Mouse (Mus musculus) midbrain, embryonic 13.5 days (tissue): Measurements from ENCODE around the gene Polr2f. TPM values are rescaled to one million over a fixed set of nuclear protein-coding genes. Genes with fewer than 3 reads are reported as not detected.
A peak's percentile ranks its signal among the peaks of the same experiment; 100 is the strongest.

ENCODE experiments used
- ATAC-seq: fragments of 200-750 bp; cut with Nextera tagmentation; 2 replicates; pipeline ENCODE4 v1.8.0; 2017; ENCODE audit warnings: mild to moderate bottlenecking, moderate TSS enrichment, moderate library complexity
- H3K27ac ChIP-seq: fragments of 300-500 bp; sonication (generic); 2 replicates; pipeline ENCODE4 v1.5.1; 2015; ENCODE audit warnings: inconsistent platforms, mild to moderate bottlenecking, moderate library complexity
- H3K27me3 ChIP-seq: fragments of 300-500 bp; sonication (generic); 2 replicates; pipeline ENCODE4 v1.6.1; 2015; ENCODE audit warnings: mild to moderate bottlenecking, inconsistent platforms
- H3K36me3 ChIP-seq: fragments of 300-500 bp; sonication (generic); 2 replicates; pipeline ENCODE4 v1.6.1; 2015; ENCODE audit warnings: mild to moderate bottlenecking, inconsistent platforms
- H3K4me1 ChIP-seq: fragments of 300-500 bp; sonication (generic); replicated peaks from 2 replicates; pipeline ENCODE4 v1.6.1; 2015; ENCODE audit warnings: inconsistent platforms
- H3K4me2 ChIP-seq: fragments of 300-500 bp; sonication (generic); replicated peaks from 2 replicates; pipeline ENCODE4 v1.6.1; 2015; ENCODE audit warnings: moderate library complexity, mild to moderate bottlenecking, inconsistent platforms
- H3K4me3 ChIP-seq: fragments of 300-500 bp; sonication (generic); replicated peaks from 2 replicates; pipeline ENCODE4 v1.5.1; 2015; ENCODE audit warnings: mild to moderate bottlenecking, inconsistent platforms
- H3K9ac ChIP-seq: fragments of 300-500 bp; sonication (generic); replicated peaks from 2 replicates; pipeline ENCODE4 v1.6.1; 2015; ENCODE audit warnings: mild to moderate bottlenecking, inconsistent platforms
- H3K9me3 ChIP-seq: fragments of 300-500 bp; sonication (generic); 2 replicates; pipeline ENCODE4 v1.6.1; 2016; ENCODE audit warnings: mild to moderate bottlenecking, inconsistent platforms
- WGBS: fragments of 180-500 bp; shearing (Covaris S2); methylation state at CpG from one replicate; pipeline ENCODE4 v1.1.7; 2015; 5-methylcytosine and 5-hydroxymethylcytosine counted together
- polyA plus RNA-seq: library from polyadenylated mRNA; unstranded; fragments of >200 nt; fragmentation: Nextera tagmentation; extraction: Ambion mirVana; gene quantifications from 2 replicates; pipeline ENCODE4 v1.2.1, GENCODE M21; 2015

Polr2f gene
- polyA plus RNA-seq, result 295 and 296 TPM in 2 replicates

- Histone ChIP-seq H3K27ac (0 out of 2 replicates have a peak within 1 kb of the TSS, but pooled peaks have one; percentile 10), H3K4me2 (peak within 1 kb of the TSS; percentile 80), H3K9ac (peak within 1 kb of the TSS; percentile 87), H3K27me3 (no peaks in the 10 kb centered on the region), H3K4me1 (peaks cover 21% of the 10 kb centered on the region), H3K4me3 (peak within 1 kb of the TSS; percentile 92), H3K36me3 (peaks cover 21% of the 10 kb centered on the region), H3K9me3 (no peaks in the 10 kb centered on the region)
- under 1% methylated on average over 57 of the region's 57 CpGs for WGBS
- ATAC-seq, result peak; percentile 94
Observed at GRCm38 (mm10) chr15:79140866-79141565, at the start of gene Polr2f, which contains the start of gene 1700088E04Rik. Polr2f (plus strand) TSS chr15:79141009. 1700088E04Rik (minus strand) TSS chr15:79141253.

GRCm38 (mm10) chr15:79092284-79092683, 48.5 kb upstream of the Polr2f start:
- no peak overlapping the region for H3K4me3 ChIP-seq
- peaks cover 91% of the 10 kb centered on the region for H3K36me3 ChIP-seq
- H3K27ac ChIP-seq, result no peak overlapping the region
- WGBS, result 92% methylated on average over 6 of the region's 6 CpGs
- ATAC-seq, result no peak
- no peak overlapping the region for H3K9ac ChIP-seq
- no peak overlapping the region for H3K4me2 ChIP-seq
- H3K9me3 ChIP-seq, result no peaks in the 10 kb centered on the region
- H3K27me3 ChIP-seq, result no peaks in the 10 kb centered on the region
- no peaks in the 10 kb centered on the region for H3K4me1 ChIP-seq

- no peaks in the 10 kb centered on the region for H3K4me1 ChIP-seq
Observed at GRCm38 (mm10) chr15:79093083-79093839, 47.5 kb upstream of the Polr2f start.

DNA sequence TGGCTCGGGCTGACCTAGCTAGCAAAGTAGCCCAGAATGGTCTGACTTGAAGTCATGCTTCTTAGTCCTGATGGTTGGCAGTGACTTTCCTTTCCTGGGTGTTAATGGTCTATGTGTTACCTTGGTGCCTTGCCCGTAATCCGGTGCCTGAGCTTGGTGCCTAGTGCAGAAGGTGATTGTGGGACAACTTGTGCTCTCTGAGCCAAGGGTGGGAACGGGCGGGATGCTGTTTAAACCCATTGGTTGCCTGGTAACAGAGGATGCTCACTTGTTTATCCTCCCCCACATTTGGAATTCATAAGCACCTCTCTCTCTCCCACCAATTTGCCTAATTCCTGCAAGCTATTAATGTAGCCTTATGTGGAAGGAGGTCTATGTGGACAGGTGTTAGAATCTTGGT, 45.3 kb upstream of the Polr2f start:
- H3K4me2 ChIP-seq, result no peak overlapping the region
- ATAC-seq, result no peak
- H3K36me3 ChIP-seq, result peaks cover 61% of the 10 kb centered on the region
- no peak overlapping the region for H3K9ac ChIP-seq
- H3K4me3 ChIP-seq, result no peak overlapping the region
- no peaks in the 10 kb centered on the region for H3K9me3 ChIP-seq
- H3K27me3 ChIP-seq, result no peaks in the 10 kb centered on the region
- no peaks in the 10 kb centered on the region for H3K4me1 ChIP-seq
- 87% methylated on average over 5 of the region's 5 CpGs for WGBS
- H3K27ac ChIP-seq, result no peak overlapping the region

More at GRCm38 (mm10) chr15:79093083-79093839, 47.5 kb upstream of the Polr2f start:
- Histone ChIP-seq H3K27me3 (no peaks in the 10 kb centered on the region), H3K9ac (no peak overlapping the region), H3K9me3 (no peaks in the 10 kb centered on the region), H3K4me3 (no peak overlapping the region), H3K4me2 (no peak overlapping the region), H3K27ac (no peak overlapping the region), H3K36me3 (peaks cover 84% of the 10 kb centered on the region)
- no peak for ATAC-seq
- WGBS, result 81% methylated on average over 7 of the region's 7 CpGs

DNA sequence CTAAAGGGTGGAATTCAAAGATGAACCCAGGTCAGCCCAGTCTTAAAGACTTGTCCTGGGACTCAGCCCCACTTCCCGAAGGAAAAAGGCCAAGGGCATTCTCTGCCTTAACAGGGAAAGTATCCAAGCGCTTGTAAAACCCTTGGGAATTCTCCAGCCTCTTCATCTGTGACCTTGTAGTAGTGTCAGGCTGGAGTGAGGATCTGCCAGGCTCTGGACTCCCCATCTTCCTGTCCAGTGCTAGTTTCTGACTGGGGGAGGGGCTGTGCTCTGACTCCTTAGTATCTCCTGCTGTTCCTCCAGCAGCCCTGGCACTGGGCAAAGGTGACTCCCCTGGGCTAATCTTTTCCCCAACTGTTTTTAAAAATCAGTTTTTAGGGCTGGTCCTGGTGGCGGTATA, 44.3 kb upstream of the Polr2f start:
- H3K9me3 ChIP-seq, result no peaks in the 10 kb centered on the region
- H3K4me2 ChIP-seq, result no peak overlapping the region
- no peak overlapping the region for H3K4me3 ChIP-seq
- H3K36me3 ChIP-seq, result peaks cover 51% of the 10 kb centered on the region
- no peak for ATAC-seq
- no peaks in the 10 kb centered on the region for H3K4me1 ChIP-seq
- H3K9ac ChIP-seq, result no peak overlapping the region
- no peak overlapping the region for H3K27ac ChIP-seq
- 76% methylated on average over 3 of the region's 3 CpGs for WGBS
- no peaks in the 10 kb centered on the region for H3K27me3 ChIP-seq

GRCm38 (mm10) chr15:79097135-79097534, 43.7 kb upstream of the Polr2f start:
- no peak overlapping the region for H3K4me3 ChIP-seq
- peaks cover 45% of the 10 kb centered on the region for H3K36me3 ChIP-seq
- H3K9me3 ChIP-seq, result no peaks in the 10 kb centered on the region
- H3K27ac ChIP-seq, result no peak overlapping the region
- WGBS, result 37% methylated on average over 2 of the region's 2 CpGs
- no peak overlapping the region for H3K9ac ChIP-seq
- no peaks in the 10 kb centered on the region for H3K4me1 ChIP-seq
- no peak overlapping the region for H3K4me2 ChIP-seq
- H3K27me3 ChIP-seq, result no peaks in the 10 kb centered on the region
- no peak for ATAC-seq

DNA sequence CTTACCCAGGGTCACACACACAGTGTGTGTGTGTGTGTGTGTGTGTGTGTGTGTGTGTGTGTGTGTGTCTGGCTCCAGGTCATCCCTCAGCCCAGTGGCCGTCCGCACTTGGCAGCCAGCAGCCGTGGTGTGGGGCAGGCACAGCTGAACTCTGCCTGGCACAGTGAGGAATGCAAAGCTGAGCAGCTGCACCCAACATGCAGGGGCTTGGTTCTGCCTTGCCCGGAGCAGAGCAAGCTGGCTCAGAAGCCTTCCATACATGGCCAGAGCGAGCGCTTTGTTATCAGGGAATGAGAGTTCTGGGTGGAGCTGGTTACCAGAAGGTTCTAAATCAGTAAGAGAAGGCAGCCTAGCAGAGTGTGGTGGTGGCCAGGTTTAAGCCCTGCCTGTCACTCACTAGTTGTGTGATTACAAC, 43.2 kb upstream of the Polr2f start:
- Histone ChIP-seq H3K4me3 (no peak overlapping the region), H3K9me3 (no peaks in the 10 kb centered on the region), H3K4me2 (no peak overlapping the region), H3K9ac (no peak overlapping the region), H3K27me3 (no peaks in the 10 kb centered on the region), H3K36me3 (peaks cover 40% of the 10 kb centered on the region), H3K4me1 (no peaks in the 10 kb centered on the region), H3K27ac (no peak overlapping the region)
- WGBS, result 69% methylated on average over 6 of the region's 6 CpGs
- no peak for ATAC-seq

DNA sequence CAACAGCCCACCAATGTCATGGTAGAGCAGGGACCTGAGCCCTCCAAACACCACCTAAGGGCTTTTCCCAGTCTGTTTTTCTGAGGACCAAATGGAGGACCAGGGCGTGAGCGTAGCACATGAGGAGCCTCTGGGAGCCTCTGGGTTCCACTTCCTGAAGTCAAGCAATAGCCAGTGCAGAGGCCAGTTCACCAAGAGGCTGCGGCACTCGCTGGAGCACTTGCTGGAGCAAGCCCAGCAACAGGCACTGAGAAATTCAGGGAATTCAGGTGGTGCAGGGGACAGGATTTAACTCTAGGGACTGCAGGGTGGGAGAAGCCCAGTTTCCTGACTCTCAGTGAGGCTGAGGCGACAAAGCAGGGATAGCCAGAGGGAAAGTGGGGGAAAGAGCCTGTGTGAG, 42.6 kb upstream of the Polr2f start:
- WGBS, result 74% methylated on average over 5 of the region's 5 CpGs

DNA sequence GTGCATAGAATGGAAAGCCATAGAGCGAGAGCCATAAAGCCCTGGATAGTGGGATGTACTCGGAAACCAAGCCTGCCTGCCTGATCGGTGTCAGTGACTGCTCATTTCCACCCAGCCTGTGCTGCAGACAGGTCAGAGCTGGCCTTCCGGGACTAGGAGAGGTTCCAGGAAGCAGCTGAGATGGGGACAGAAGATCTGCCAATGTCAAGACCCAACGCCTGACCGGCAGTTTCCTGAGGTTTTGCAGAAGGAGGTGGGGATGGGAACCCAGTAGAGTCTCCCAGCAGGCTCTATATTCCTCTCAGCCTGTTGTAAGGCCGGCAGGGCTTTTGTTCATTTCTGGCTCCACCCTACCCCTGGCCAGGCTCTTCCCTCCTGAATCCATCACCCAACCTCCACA, 41.9 kb upstream of the Polr2f start:
- Histone ChIP-seq H3K27ac (no peak overlapping the region), H3K36me3 (peaks cover 28% of the 10 kb centered on the region), H3K4me1 (no peaks in the 10 kb centered on the region), H3K9ac (no peak overlapping the region), H3K27me3 (no peaks in the 10 kb centered on the region), H3K9me3 (no peaks in the 10 kb centered on the region), H3K4me3 (no peak overlapping the region), H3K4me2 (no peak overlapping the region)
- 56% methylated on average over 7 of the region's 7 CpGs for WGBS
- no peak for ATAC-seq

More for the DNA sequence above, 42.6 kb upstream of the Polr2f start:
- H3K9ac ChIP-seq, result no peak overlapping the region
- H3K4me3 ChIP-seq, result no peak overlapping the region
- no peak for ATAC-seq
- no peaks in the 10 kb centered on the region for H3K9me3 ChIP-seq
- no peak overlapping the region for H3K27ac ChIP-seq
- no peak overlapping the region for H3K4me2 ChIP-seq
- peaks cover 34% of the 10 kb centered on the region for H3K36me3 ChIP-seq
- no peaks in the 10 kb centered on the region for H3K27me3 ChIP-seq
- no peaks in the 10 kb centered on the region for H3K4me1 ChIP-seq

- ATAC-seq, result no peak
Observed at GRCm38 (mm10) chr15:79099456-79099855, 41.4 kb upstream of the Polr2f start.

DNA sequence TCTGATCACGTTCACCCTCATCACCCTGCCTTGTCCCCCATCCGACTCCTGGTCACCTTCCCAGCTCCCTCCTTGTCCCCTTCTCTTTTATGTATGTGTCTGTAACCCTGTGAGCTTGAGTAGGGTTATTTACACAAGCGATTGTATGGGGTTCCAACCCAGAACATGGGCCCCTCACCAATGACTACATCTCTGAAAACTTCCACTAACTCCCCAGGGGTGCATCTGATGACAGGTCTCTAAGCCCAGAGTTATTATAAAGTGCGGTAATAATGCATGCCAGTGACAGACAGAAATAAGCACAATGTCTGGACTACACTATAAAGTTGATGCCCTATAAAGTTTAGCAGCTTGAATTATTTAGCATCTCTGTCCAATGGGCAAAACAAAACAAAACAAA, 40.4 kb upstream of the Polr2f start:
- H3K36me3 ChIP-seq, result peaks cover 13% of the 10 kb centered on the region
- no peak overlapping the region for H3K27ac ChIP-seq
- H3K4me1 ChIP-seq, result no peaks in the 10 kb centered on the region
- H3K4me2 ChIP-seq, result no peak overlapping the region
- no peak overlapping the region for H3K9ac ChIP-seq
- 69% methylated on average over 4 of the region's 4 CpGs for WGBS
- H3K9me3 ChIP-seq, result no peaks in the 10 kb centered on the region
- no peak overlapping the region for H3K4me3 ChIP-seq
- ATAC-seq, result no peak
- H3K27me3 ChIP-seq, result no peaks in the 10 kb centered on the region

More at GRCm38 (mm10) chr15:79099456-79099855, 41.4 kb upstream of the Polr2f start:
- no peaks in the 10 kb centered on the region for H3K27me3 ChIP-seq
- H3K4me2 ChIP-seq, result no peak overlapping the region
- H3K36me3 ChIP-seq, result peaks cover 22% of the 10 kb centered on the region
- no peaks in the 10 kb centered on the region for H3K9me3 ChIP-seq
- H3K4me3 ChIP-seq, result no peak overlapping the region
- H3K27ac ChIP-seq, result no peak overlapping the region
- WGBS, result 72% methylated on average over 4 of the region's 4 CpGs
- no peak overlapping the region for H3K9ac ChIP-seq
- H3K4me1 ChIP-seq, result no peaks in the 10 kb centered on the region

GRCm38 (mm10) chr15:79101531-79101930, 39.3 kb upstream of the Polr2f start:
- Histone ChIP-seq H3K27me3 (no peaks in the 10 kb centered on the region), H3K4me3 (no peak overlapping the region), H3K4me2 (no peak overlapping the region), H3K9ac (no peak overlapping the region), H3K27ac (no peak overlapping the region), H3K4me1 (no peaks in the 10 kb centered on the region), H3K36me3 (peaks cover 2% of the 10 kb centered on the region; the same call in 1 of the 2 replicates), H3K9me3 (no peaks in the 10 kb centered on the region)
- no peak for ATAC-seq
